20 mouse cellular contexts compared by ENCODE assay signal in genomic region chr3:69624182-69624581, GRCm38 (mm10). TPM values are rescaled to one million over a fixed set of nuclear protein-coding genes. Genes with fewer than 3 reads are reported as not detected.
DNase-seq lines count a peak whose midpoint lies in the region; TF ChIP-seq lines count a peak whose summit lies in the region.
"Had no signal": no experiment of that assay in that cellular context is flagged by ENCODE, and none has a peak within 500 bp of the region (broad histone marks: within the 10 kb centered on the region; RNA-seq: fewer than 3 reads in every experiment).

No protein-coding gene starts in this region.

- TF ChIP-seq POLR2A in kidney, adult 2 months (IDR thresholded peaks at IDR 0.05; ENCODE audit: low read depth, low read length) = no peak

- TF ChIP-seq CTCF in kidney, adult 2 months (conservative IDR thresholded peaks at IDR 0.05; ENCODE audit: insufficient read depth, insufficient read length, low read depth, low read length) = no peak

- H3K4me1 ChIP-seq in kidney, adult 2 months (ENCODE audit: control insufficient read depth, insufficient read depth, low read length) = no peaks in the 10 kb centered on the region
- H3K4me1 ChIP-seq: embryonic facial prominence, embryonic 13.5 days; forebrain, embryonic 12.5 days; heart, embryonic 10.5 days; hindbrain, embryonic 12.5 days had no signal

- no peaks in the 10 kb centered on the region for H3K27me3 ChIP-seq in kidney, adult 2 months (replicated peaks; ENCODE audit: control insufficient read depth, insufficient read depth, low read length)
- H3K27me3 ChIP-seq: embryonic facial prominence, embryonic 13.5 days; forebrain, embryonic 12.5 days; hindbrain, embryonic 12.5 days had no signal

- 84% methylated on average over 2 of the region's 2 CpGs for WGBS in kidney, adult 2 months

- peak; percentile 38 for DNase-seq in adrenal gland, adult 2 months
- DNase-seq in adrenal gland, postnatal 25 days = no peak
- DNase-seq in kidney, adult 2 months = peak; percentile 19
- DNase-seq in kidney, postnatal 14 days = no peak
- DNase-seq in lung, postnatal 10 days = peak; percentile 6
- DNase-seq in heart, adult 8-10 months (ENCODE audit: low spot score) = no peak
- DNase-seq in layer of hippocampus, postnatal 10 days (ENCODE audit: low spot score in 2 of 2) = no peak
- DNase-seq: B cell, adult 2 months; cerebellum, adult 18-20 months; cerebellum, adult 9-11 months; cerebellum, postnatal 36 days; forebrain, postnatal 0 days; gastrocnemius, postnatal 25 days; heart, postnatal 10 days; heart, postnatal 4 days had no signal

- H3K27ac ChIP-seq in kidney, adult 2 months (ENCODE audit: insufficient read depth, low read depth, low read length) = no peak overlapping the region
- H3K27ac ChIP-seq: embryonic facial prominence, embryonic 13.5 days; forebrain, embryonic 12.5 days; heart, embryonic 10.5 days; hindbrain, embryonic 12.5 days had no signal

- no peaks in the 10 kb centered on the region for H3K36me3 ChIP-seq in kidney, adult 2 months (ENCODE audit: control insufficient read depth, insufficient read depth, low read length)
- H3K36me3 ChIP-seq: embryonic facial prominence, embryonic 13.5 days; forebrain, embryonic 12.5 days; G1E; heart, embryonic 10.5 days; hindbrain, embryonic 12.5 days had no signal

- H3K4me3 ChIP-seq in kidney, adult 2 months (ENCODE audit: insufficient read depth, low read depth, low read length) = no peak overlapping the region
- H3K4me3 ChIP-seq: embryonic facial prominence, embryonic 13.5 days; forebrain, embryonic 12.5 days; heart, embryonic 10.5 days; hindbrain, embryonic 12.5 days had no signal

RNA-seq across cellular contexts. Expression of gene B3galnt1, which starts 25.4 kb away (rescaled TPM):
- total RNA-seq in adrenal gland, adult 2 months (2021) = 10 to 100 TPM; 10.2 to 14.2 TPM
- polyA plus RNA-seq in adrenal gland, adult 2 months (2012; rRNA removed) = 6.0 and 6.4 TPM in 2 replicates
- 14.3 and 17.7 TPM in 2 replicates for total RNA-seq in adrenal gland, postnatal 25 days (2021)
- 25.7 and 28.3 TPM in 2 replicates for polyA plus RNA-seq in kidney, adult 2 months (2012; rRNA removed)
- 1 to 10 TPM; 1.4 to 2.8 (median 1.7) TPM for total RNA-seq in heart, adult 8-10 months (2022)
- 10 to 100 TPM; 47.3 to 51.6 TPM for total RNA-seq in layer of hippocampus, postnatal 10 days (2021)
- total RNA-seq: G1E had no signal
- polyA plus RNA-seq: G1E had no signal

Comparison
In these comparisons a context has a peak if more than half of its experiments do, and no peak if none do; other contexts are left out.
1. DNase-seq: peak in adrenal gland, adult 2 months (single experiment), kidney, adult 2 months (single experiment) and lung, postnatal 10 days (single experiment); none in adrenal gland, postnatal 25 days (single experiment), kidney, postnatal 14 days (single experiment), heart, adult 8-10 months (single experiment) and layer of hippocampus, postnatal 10 days (0 of 2).